Mouse (Mus musculus) forebrain, embryonic 11.5 days (tissue): ENCODE data around the gene Sertm1. TPM values are rescaled to one million over a fixed set of nuclear protein-coding genes. Genes with fewer than 3 reads are reported as not detected.

ENCODE experiments used
- ATAC-seq: fragments of 200-750 bp; cut with Nextera tagmentation; replicated peaks from 2 replicates; pipeline ENCODE4 v1.8.0; 2017; ENCODE audit warnings: moderate TSS enrichment; ENCODE audit not compliant: low FRiP score
- DNase-seq: peaks from one replicate; pipeline ENCODE4 v3.0.0-alpha.2; 2017; ENCODE audit warnings: low spot score
- H3K27ac ChIP-seq: fragments of 300-500 bp; sonication (generic); 2 replicates; pipeline ENCODE4 v1.5.1; 2014; ENCODE audit warnings: low read depth, low read length
- H3K27me3 ChIP-seq: fragments of 300-500 bp; sonication (generic); 2 replicates; pipeline ENCODE4 v1.6.1; 2014; ENCODE audit warnings: mild to moderate bottlenecking, low read length, mixed read lengths; ENCODE audit not compliant: control insufficient read depth, insufficient read depth
- H3K36me3 ChIP-seq: fragments of 300-500 bp; sonication (generic); 2 replicates; pipeline ENCODE4 v1.6.1; 2014; ENCODE audit warnings: mild to moderate bottlenecking, low read length, moderate library complexity, mixed read lengths; ENCODE audit not compliant: control insufficient read depth, insufficient read depth
- H3K4me1 ChIP-seq: fragments of 300-500 bp; sonication (generic); replicated peaks from 2 replicates; pipeline ENCODE4 v1.6.1; 2014; ENCODE audit warnings: low read length, mixed read lengths; ENCODE audit not compliant: control insufficient read depth, insufficient read depth
- H3K4me2 ChIP-seq: fragments of 300-500 bp; sonication (generic); 2 replicates; pipeline ENCODE4 v1.6.1; 2014; ENCODE audit warnings: low read depth, mild to moderate bottlenecking, low read length, moderate library complexity, mixed read lengths; ENCODE audit not compliant: severe bottlenecking
- H3K4me3 ChIP-seq: fragments of 300-500 bp; sonication (generic); 2 replicates; pipeline ENCODE4 v1.5.1; 2014; ENCODE audit warnings: low read depth, low read length
- H3K9ac ChIP-seq: fragments of 300-500 bp; sonication (generic); 2 replicates; pipeline ENCODE4 v1.6.1; 2014; ENCODE audit warnings: low read length
- H3K9me3 ChIP-seq: fragments of 300-500 bp; sonication (generic); 2 replicates; pipeline ENCODE4 v1.6.1; 2016; ENCODE audit warnings: low read length, mixed read lengths; ENCODE audit not compliant: control insufficient read depth
- WGBS: fragments of 180-500 bp; shearing (Covaris S2); extraction: QIAGEN DNeasy Blood & Tissue Kit; methylation state at CpG from one replicate; pipeline ENCODE4 v1.1.7; 2014; 5-methylcytosine and 5-hydroxymethylcytosine counted together
- polyA plus RNA-seq: library from polyadenylated mRNA; unstranded; fragments of >200 nt; fragmentation: Nextera tagmentation; extraction: Ambion mirVana; gene quantifications from 2 replicates; pipeline ENCODE4 v1.2.1, GENCODE M21; 2014

Sertm1 gene
- polyA plus RNA-seq: 0.64 and 0.73 TPM in 2 replicates

DNA sequence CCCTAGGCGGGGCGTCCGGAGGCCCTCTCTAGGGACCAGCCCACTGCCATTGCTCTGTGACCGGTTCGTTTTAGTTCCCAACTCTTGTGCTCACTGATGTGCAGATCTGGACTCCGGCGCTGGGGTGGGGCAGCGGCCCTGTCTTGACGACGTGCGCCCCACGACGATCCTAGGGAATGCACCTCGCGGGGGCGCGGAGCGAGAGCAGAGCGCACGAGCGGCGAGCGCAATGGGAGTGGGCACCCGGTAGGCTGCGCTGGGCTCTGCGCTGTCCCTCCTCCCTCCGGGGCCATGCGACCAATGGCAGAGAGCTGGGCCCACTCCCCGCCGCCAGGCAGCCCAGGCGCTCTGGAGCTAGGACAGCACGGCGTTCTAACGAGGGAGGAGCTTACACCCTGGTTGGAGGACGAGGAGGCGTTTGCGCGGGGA is at the start of gene Sertm1:
TSS of gene Sertm1 (minus strand) at position 245 of the 429 bp plus-strand sequence.
- H3K9me3 ChIP-seq: no peaks in the 10 kb centered on the region
- H3K4me3 ChIP-seq: peak within 1 kb of the TSS; percentile 51
- DNase-seq (peak; percentile 89), ATAC-seq (peak; percentile 99)
- no peak within 1 kb of the TSS for H3K27ac ChIP-seq
- no peaks in the 10 kb centered on the region for H3K36me3 ChIP-seq
- peak within 1 kb of the TSS; percentile 86 for H3K4me2 ChIP-seq
- H3K27me3 ChIP-seq: peaks cover 8% of the 10 kb centered on the region; the same call in 1 of the 2 replicates
- H3K9ac ChIP-seq: peak within 1 kb of the TSS; percentile 52
- H3K4me1 ChIP-seq: no peaks in the 10 kb centered on the region; the same call in 1 of the 2 replicates
- under 1% methylated on average over 38 of the region's 38 CpGs for WGBS

DNA sequence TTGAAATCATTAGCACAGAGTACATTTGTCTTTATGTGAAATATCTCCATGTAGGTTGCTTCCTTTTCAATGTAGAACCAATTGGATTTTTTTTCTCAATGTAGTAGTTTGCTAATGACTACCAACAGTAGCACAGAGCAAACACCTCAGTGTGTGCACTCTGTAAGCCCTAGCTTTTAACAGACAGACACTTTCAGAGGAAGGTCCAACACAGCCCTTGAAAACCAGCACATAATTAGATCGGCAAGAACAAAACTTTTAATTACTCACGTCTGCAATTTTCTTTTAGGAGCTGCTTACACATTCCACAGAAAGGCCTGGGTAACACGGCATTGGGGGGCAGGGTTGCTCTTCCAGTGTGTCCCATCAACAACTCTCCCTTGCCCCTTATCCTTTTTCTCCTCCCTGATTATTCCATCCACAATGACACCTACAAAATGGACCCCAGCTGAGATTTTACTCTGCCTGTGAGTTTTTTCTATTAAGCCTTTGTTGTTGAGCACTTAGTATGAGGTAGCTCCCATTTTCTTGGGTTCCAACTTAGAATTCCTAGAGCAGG is 49.3 kb upstream of the Sertm1 start:
- Histone ChIP-seq H3K9me3 (no peaks in the 10 kb centered on the region), H3K4me3 (no peak overlapping the region)

DNA sequence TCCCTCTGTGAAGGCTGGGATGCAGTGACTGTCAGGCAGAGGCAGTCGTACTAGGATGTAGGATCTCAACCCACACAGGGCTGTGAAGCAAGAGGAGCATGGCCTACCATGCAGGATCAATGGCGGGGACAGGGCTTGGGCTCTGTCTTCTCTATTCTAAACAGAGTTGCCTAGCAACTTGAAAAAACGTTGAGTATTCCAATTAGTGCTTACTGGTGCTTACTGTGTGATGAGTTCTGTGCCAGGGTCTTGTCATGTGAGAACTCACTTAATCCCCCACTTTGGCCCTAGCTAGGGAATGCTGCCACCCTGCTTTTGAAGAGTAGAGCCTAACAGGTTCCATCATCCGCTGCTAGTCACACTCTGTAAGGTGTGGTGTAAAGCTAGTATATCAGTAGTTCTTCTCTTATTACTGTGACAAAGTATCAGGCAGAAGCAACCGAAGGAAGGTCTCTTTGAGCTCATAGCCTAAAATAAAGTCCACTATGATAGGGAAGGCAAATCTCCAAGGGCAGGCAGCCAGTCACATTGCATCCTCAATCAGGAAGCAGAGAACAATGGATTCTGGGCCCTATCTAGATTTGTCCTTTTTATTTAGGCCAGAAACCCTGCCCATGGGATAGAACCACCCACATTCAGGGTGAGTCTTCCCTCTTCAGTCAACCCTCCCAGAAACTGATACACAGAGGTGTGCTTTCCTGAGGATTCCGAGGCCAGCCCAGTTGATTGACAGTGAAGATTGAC is 27.6 kb upstream of the Sertm1 start:
- no peak for DNase-seq
- 0 out of 2 replicates have a peak, but pooled peaks have one; percentile 39 for ATAC-seq
- H3K4me1 ChIP-seq: no peaks in the 10 kb centered on the region

More for the DNA sequence above, 49.3 kb upstream of the Sertm1 start:
- Histone ChIP-seq H3K4me2 (no peak overlapping the region), H3K27ac (peak overlapping the region; percentile 43; the same call in 1 of the 2 replicates), H3K9ac (no peak overlapping the region; the same call in 1 of the 2 replicates), H3K36me3 (no peaks in the 10 kb centered on the region), H3K27me3 (no peaks in the 10 kb centered on the region), H3K4me1 (no peaks in the 10 kb centered on the region; the same call in 1 of the 2 replicates)
- WGBS: 18% methylated on average over 3 of the region's 3 CpGs
- ATAC-seq (peak; percentile 73; the same call in 1 of the 2 replicates), DNase-seq (no peak)

DNA sequence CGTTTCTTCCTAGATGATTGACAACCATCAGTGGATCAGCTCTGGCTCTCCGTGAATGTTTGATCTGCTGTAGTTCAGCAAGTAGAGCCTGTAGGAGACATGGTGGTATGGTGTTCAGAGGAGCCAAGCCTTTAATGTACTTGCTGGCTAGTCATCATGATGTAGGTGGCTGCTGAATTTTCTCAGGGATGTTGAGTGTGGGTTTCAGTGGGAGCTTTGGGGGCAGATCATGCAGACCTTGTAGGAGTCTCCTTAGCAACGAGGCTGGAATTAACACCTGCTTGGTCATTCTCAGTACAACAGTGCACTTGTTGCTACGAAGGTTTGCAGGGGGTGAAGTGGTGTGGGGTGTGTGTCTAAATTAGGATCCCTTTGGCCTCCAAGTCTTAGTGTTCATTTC is 18.8 kb upstream of the Sertm1 start:
- Histone ChIP-seq H3K9ac (no peak overlapping the region), H3K27me3 (no peaks in the 10 kb centered on the region), H3K4me2 (no peak overlapping the region), H3K4me3 (no peak overlapping the region), H3K36me3 (no peaks in the 10 kb centered on the region), H3K4me1 (no peaks in the 10 kb centered on the region), H3K9me3 (no peaks in the 10 kb centered on the region), H3K27ac (no peak overlapping the region)
- ATAC-seq: no peak
- DNase-seq: no peak
- WGBS: 84% methylated on average over 4 of the region's 4 CpGs

More for the DNA sequence above, 27.6 kb upstream of the Sertm1 start:
- no peaks in the 10 kb centered on the region for H3K36me3 ChIP-seq
- WGBS: 66% methylated on average over 6 of the region's 6 CpGs
- no peak overlapping the region for H3K4me2 ChIP-seq
- H3K27me3 ChIP-seq: no peaks in the 10 kb centered on the region
- no peak overlapping the region for H3K9ac ChIP-seq
- H3K27ac ChIP-seq: no peak overlapping the region
- no peak overlapping the region for H3K4me3 ChIP-seq
- no peaks in the 10 kb centered on the region for H3K9me3 ChIP-seq

DNA sequence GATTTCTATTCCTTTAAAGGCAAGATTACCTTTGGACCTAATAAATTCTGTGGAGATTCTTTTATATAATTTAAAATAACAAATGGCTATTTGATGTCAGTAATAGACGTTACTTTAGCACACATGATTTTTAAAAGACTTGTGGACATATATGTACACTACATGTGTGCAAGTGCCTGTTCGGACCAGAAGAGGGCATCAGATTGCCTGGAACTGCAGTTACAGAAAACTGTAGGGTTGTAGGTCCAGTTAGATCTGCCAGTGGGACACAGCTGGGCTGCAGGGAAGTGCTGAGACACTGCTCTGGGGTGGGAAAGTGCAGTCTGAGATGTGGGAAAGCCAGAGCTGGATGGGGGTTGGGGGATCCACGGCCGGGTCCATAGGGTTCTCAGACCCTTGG is 16.9 kb upstream of the Sertm1 start:
- no peak for ATAC-seq
- Histone ChIP-seq H3K4me3 (no peak overlapping the region), H3K36me3 (no peaks in the 10 kb centered on the region), H3K9me3 (no peaks in the 10 kb centered on the region), H3K9ac (no peak overlapping the region), H3K27ac (no peak overlapping the region), H3K27me3 (no peaks in the 10 kb centered on the region), H3K4me2 (no peak overlapping the region), H3K4me1 (no peaks in the 10 kb centered on the region)
- WGBS: 89% methylated on average over 4 of the region's 4 CpGs
- DNase-seq: no peak

GRCm38 (mm10) chr3:54920425-54920824 is 4.7 kb upstream of the Sertm1 start:
- WGBS: 73% methylated on average over 3 of the region's 3 CpGs
- Histone ChIP-seq H3K9ac (no peak overlapping the region), H3K4me2 (no peak overlapping the region), H3K27ac (no peak overlapping the region), H3K27me3 (no peaks in the 10 kb centered on the region; the same call in 1 of the 2 replicates), H3K9me3 (no peaks in the 10 kb centered on the region), H3K4me3 (no peak overlapping the region), H3K36me3 (no peaks in the 10 kb centered on the region), H3K4me1 (no peaks in the 10 kb centered on the region; the same call in 1 of the 2 replicates)
- DNase-seq (no peak), ATAC-seq (no peak)

- peak overlapping the region; percentile 51 for H3K4me3 ChIP-seq
- H3K27me3 ChIP-seq: peaks cover 8% of the 10 kb centered on the region; the same call in 1 of the 2 replicates
- no peaks in the 10 kb centered on the region for H3K36me3 ChIP-seq
- peak overlapping the region; percentile 52 for H3K9ac ChIP-seq
- DNase-seq (no peak), ATAC-seq (peak; percentile 22; the same call in 1 of the 2 replicates)
- no peaks in the 10 kb centered on the region; the same call in 1 of the 2 replicates for H3K4me1 ChIP-seq
- H3K9me3 ChIP-seq: no peaks in the 10 kb centered on the region
- no peak overlapping the region for H3K27ac ChIP-seq
- H3K4me2 ChIP-seq: peak overlapping the region; percentile 86
- 2% methylated on average over 31 of the region's 31 CpGs for WGBS
Measured at GRCm38 (mm10) chr3:54914845-54915642, 643 bp downstream of the Sertm1 start.

DNA sequence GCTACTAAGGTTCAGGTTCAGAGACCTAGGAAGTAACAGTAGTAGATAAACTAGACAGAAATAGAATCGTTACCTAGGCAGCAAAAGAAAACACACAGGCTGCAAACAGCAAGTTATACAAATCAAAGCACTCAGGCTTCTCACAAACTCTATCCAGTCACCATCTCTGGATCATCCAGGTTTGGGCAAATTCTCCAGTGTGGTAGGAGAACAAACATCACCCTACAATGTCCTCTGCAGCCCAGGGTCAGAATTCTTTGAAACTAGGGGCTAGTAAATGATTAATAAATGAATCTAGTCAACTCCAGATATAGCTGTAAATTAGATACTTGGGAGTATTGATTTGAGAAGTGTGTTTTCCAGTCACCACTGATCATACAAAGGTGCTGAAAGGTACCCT is 6.8 kb downstream of the Sertm1 start:
- no peak for ATAC-seq
- Histone ChIP-seq H3K4me1 (no peaks in the 10 kb centered on the region), H3K27ac (no peak overlapping the region), H3K4me3 (no peak overlapping the region), H3K4me2 (no peak overlapping the region), H3K27me3 (no peaks in the 10 kb centered on the region), H3K9me3 (no peaks in the 10 kb centered on the region), H3K36me3 (no peaks in the 10 kb centered on the region), H3K9ac (no peak overlapping the region)
- no peak for DNase-seq
- WGBS: 93% methylated on average over 1 of the region's 1 CpGs
